Mouse (Mus musculus) megakaryocyte, embryonic 14.5 days (primary cell): ENCODE results near the gene Tspear.

Experiments used
- FLI1 ChIP-seq: IDR thresholded peaks from 2 replicates; pipeline ENCODE4 v1.6.1; 2012; ENCODE audit warnings: low read length, inconsistent platforms, mixed read lengths
- GATA1 ChIP-seq: IDR thresholded peaks from 3 replicates; pipeline ENCODE4 v1.6.1; 2012; ENCODE audit warnings: mixed read lengths, low read length, inconsistent platforms, borderline replicate concordance

DNA sequence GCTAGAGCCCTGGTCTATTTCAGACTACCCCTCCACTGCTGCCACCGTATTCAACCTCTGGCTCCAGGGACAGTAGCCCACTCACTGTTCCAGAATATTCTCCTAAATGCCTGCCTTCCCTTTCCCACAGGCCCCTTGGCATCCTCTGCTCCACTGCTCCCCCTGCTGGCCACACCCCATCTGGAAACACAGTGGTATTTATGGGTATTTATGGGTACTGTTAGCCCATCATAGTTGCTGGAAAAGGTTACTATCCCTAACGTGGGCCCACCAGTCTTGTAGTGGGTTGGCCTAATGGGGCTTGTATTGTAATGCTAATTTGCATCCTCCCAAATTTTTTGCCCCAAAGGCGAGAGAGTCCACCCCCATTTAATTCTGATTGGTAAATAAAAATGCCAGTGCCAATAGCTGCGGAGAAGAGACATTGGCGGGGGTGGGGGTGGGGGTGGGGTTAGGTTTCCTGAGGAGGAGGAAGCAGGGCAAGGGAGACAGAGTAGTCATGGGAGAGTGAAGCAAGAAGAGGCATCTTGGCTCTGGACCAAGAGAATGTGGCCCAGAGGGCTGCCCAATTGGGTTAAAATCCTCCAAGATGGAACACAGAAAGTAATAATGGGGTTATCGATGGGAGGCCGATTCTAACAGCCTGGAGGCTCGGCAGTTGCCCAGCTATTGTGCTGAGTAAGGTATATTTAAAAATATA, 230.4 kb downstream of the Tspear start:
- no peak for TF ChIP-seq GATA1
- no peak for TF ChIP-seq FLI1
